Mouse (Mus musculus) adrenal gland, postnatal 4 days (tissue): Measurements from ENCODE around the gene Thap8. TPM values are rescaled to one million over a fixed set of nuclear protein-coding genes. Genes with fewer than 3 reads are reported as not detected.

ENCODE experiments used
- DNase-seq, 2 experiments: peaks; one replicate each; pipeline ENCODE4 v3.0.0; 2021 to 2022; ENCODE audit warnings: low spot score in 2 of 2, mixed read lengths in 2 of 2
- total RNA-seq, 2 experiments: library from RNA; stranded (reverse); gene quantifications; 2 replicates each; pipeline ENCODE4 v1.2.3; 2021

Thap8 gene
- total RNA-seq, 2 experiments from 2014 or later: 0.54 to 0.70 TPM

DNA sequence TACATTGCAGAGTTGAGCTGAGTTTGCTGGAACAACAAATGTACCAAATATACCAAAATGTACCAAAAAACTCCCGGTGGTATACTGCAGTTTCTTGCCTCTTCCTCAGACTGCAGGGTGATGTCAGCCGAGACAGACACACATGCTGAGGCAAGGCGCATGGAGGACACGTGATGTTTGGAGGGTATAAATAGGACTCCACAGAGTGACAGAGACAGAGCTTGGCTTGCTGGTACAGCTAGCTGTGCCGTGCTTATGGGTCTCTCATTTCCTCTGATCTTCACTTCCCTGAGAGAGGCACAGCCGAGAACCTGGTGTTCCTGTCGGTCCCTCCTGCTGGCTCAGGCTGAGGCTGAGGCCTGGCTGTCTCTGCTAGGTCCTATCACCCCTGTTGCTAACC, 2.8 kb downstream of the Thap8 start:
- DNase-seq: no peak

- no peak for DNase-seq
Measured at GRCm38 (mm10) chr7:30286701-30287410, 7.0 kb downstream of the Thap8 start.

DNA sequence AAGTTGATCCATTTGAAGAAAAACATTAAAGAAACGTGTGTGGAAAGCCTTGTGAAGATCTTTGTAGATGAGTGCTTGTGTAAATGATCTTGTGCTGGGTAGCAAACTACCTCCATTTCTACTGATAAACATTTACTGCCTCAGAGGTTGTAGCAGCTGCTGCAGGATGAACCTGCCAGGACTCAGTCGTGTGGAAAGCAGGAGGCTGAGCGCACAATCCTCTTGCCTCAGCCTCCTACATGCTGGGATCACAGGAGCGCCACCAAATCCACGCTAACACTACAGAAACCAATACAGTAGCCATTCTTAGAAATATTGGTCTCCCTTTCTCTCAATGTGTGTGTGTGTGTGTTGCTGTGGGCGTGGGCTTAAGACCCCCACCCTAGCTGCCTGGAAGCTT, 8.2 kb downstream of the Thap8 start:
- DNase-seq: no peak

GRCm38 (mm10) chr7:30289071-30289713, 9.3 kb downstream of the Thap8 start:
- DNase-seq: no peak

GRCm38 (mm10) chr7:30289714-30290399, 10.0 kb downstream of the Thap8 start:
- no peak for DNase-seq

DNA sequence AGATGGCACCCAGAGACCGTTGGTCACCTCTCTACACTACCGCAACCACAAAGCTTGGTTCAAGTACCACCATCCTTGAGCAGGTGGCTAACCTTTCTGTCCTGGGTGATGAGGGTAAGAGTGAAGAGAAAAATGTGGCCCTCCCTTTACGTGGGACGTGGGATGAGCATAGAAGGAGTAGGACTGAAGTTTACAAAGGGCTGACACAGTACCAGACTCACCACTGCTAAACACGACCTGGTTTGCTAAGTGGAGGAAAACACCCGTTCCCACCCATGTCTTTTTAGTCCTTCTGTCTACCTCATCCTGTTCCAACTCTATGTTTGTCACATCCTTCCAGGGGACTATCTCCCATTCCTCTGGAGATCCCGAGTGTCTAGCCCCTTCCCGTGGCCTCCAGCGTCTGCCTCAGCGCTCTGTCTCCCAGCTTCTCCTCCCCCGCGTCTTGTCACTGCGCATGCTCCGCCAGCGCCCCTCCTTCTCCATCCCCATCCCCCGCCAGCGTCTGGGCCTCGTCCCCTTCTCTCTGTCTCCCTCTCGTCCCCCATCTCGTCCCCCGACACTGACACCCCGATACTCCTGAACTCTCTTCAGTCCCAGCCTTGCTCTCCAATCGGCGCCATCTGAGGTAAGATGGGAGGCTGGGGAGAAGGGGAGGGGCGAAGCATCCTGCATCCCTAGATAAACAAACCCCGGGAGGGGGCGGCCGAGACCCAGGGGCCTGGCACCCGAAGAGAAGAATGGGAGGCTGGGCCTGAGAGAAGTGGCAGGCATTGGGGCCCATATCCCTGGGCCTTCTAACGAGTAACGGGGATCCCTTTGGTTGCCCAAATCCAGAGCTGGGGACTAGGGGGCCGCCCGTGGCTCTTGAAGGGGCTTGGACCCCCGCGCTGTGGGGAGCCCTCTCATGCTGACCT, 11.6 kb downstream of the Thap8 start, which contains the start of gene Clip3:
Gene Clip3, plus strand, starts transcription at position 514 of the 917 bp plus-strand sequence.
- DNase-seq: peak in 1 of 2 experiments; percentile 37

DNA sequence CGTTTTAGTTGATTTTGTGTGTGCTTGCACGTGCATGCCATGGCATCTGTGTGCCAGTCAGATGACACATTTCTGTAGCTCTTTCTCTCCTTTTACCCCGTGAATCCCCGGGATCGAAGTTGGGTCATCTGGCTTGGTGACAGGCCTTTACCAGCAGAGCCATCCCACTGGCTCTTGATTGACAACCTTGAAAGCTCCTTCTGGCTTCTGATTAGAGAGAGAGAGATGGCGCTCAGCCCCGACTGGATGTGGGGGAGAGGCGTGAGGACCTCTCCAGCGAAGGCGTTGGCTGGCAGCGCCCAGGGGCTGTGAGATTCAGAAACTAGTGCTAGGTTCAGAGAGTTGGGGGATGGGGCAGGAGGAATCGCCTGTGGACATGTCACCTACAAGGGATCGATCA, 13.9 kb downstream of the Thap8 start:
- DNase-seq: no peak

DNA sequence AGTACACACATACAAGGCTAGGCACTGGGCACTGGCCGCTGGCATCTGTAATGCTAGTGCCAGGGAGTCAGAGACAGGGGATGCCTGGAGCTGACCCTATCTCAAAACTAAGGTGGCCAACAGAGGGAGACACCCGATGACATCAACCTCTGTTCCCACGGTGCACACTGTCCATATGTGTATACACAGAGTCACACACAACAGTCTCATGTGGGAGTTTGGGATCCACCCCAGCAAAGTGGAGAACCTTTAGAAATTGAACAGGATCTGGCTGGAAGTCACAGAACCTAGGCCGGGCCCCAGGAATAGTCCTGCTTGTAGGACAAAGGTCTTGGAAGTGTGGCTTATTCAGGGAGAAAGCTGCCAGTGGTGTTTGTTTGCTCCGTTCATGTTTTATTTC, 14.4 kb downstream of the Thap8 start:
- no peak for DNase-seq

DNA sequence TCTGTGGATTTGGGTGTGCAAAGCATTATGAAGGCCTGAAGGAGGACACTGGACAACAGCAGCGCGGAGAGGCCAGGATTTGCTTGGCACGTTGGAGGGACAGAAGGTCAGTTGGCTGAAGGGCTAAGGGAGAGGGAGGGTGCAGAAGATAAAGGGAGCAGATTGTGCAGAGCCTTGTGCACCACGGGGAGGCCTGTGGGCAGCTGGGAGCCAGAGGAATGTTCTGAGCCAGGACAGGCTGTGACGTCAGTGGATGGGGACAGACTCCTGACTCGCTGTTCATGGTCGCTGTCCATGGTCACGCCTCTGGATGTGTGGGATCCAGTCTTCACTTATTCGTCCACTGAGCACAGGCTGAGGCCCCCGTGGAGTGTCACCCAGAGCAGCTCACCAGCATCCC, 15.2 kb downstream of the Thap8 start:
- DNase-seq: peak in 1 of 2 experiments; percentile 42

- no peak for DNase-seq
Measured at GRCm38 (mm10) chr7:30296816-30297215, 16.9 kb downstream of the Thap8 start.

DNA sequence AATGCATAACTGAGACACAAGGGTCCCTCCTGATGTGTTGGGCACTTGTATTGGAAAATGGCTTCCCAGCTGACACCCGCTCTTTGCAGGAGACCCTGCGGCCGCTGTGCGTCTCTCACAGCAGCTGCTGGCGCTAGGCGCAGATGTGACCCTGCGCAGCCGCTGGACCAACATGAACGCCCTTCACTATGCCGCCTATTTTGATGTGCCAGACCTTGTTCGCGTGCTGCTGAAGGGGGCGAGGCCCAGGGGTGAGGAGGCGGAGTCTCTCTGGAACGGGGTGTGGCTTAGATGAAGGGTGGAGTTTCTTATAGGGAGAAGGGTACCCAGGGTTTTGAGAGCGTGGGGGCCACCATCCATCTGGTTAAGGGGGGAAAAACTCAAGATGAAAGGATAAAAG, 17.4 kb downstream of the Thap8 start:
- DNase-seq: no peak

DNA sequence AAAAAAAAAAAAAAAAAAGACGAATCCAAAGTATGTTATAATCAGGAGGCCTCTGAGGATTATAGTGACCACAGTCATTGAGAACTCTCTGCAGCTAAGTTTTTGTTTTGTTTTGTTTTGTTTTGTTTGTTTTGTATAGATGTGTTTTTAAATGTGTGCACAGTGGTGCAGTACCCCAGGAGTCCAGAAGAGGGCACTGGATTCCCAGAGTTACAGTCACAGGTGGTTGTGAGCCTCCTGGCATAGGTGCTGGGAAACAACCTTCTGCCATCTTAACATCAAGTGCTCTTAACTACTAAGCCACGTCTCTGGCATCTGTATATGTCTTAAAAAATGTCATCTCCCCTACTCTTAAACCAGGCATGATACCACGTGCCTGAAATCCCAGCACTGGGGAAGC, 21.0 kb downstream of the Thap8 start:
- no peak for DNase-seq

DNA sequence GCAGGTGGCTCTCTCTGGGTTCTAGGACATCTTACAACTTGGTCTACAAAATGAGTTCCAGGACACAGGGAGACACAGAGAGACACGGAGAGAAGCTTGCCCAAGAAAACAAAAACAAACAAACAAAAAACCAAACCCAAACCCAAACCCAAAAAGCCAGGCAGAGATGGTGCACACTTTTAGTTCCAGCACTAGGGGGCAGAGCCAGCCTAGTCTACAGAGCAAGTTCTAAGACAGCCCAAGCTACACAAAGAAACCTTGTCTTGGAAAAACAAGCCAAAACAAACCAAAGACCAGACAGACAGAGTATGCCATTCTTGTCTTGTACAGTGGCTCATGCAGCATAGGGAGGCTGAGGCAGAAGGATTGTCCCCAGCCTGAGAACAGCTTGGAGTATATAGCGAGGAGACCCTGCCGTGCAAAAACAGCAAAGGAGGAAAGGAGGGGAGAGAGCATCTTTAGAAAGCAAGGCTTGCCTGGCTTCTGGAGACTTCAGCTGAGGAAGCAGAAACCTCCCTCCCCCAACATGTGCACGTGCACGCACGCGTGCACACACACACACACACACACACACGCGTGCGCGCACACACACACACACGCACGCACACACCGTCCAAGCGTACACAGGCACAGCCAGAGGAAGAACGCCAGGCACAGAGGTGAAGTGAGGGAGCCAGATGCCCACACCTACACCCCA, 26.3 kb downstream of the Thap8 start:
- no peak for DNase-seq

DNA sequence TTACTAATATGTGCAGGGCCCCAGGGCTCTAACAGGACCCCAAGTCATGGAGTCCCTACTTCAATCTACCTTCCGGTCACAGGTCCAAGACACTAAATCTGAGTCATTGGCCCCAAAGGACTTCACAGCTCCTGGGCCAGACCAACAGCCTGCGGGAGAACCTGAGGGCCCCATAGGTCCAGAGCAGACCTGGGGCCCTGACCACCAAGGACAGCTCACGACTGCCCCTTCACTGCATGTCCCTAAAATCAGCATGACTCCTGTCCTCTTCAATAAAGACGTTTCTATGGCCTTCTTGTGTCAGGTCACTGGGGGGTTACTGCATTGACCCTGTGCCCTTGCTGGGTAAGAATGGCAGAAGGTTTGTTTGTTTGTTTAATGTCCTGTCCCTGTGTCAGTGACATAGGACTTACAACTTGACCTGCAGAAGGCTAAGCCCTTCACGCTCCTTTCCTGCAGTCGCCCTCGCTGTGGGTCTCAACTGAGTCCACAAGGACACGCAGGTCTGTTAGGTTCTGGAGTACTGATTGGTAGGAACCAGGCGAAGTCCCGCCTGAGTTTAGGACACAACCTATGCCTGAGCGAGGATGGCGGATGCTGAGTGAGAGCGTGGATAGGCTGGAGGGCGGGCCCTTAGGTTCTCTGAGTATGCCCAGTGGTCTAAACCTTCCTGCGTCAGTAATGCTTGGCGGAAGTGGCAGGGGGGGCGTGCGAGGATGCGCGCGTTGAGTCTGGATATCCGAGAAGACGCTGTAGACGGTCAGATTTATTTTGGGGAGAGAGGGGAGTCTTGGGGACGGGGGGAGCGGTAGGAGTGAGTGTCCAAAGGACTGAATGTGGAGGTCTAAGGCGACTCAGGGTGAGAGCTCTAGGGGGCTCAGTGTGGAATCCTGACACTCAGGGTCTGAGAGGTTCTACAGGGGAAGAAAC, 28.4 kb downstream of the Thap8 start, which contains the start of gene Alkbh6:
Gene Alkbh6, plus strand, starts transcription at position 642 of the 930 bp plus-strand sequence.
- DNase-seq: peak; percentile 60 to 85

DNA sequence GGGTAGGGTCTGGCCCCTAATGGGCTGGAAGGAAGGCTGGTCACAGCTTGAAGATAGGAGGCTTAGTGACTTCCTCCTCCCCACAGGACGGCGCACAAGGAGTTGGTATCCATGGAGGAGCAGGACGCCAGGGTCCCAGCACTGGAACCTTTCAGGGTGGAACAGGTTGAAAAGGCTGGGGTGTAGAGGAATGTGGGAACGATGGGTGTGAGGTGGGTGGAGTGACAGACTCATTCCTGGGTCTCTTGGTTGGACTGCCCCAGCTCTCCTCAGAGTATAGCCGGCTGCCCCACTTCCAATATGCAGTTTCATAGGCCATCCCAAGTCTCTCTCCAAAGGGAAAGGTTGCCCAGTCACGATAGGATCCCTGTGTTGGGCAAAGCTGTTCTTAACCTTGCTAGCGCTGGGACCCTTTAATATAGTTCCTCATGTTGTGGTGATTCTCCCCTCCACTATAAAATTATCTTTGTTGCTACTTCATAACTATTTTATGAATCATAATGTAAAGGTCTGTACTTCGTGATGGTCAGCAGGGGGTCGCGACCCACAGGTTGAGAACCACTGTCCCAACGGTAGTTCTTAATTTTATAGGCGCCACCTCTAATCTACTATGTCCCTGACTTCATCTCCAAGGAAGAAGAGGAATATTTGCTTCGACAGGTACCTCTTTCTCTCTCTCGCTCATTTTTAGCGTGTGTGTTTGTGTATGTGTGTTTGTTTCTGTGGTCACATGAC, 29.7 kb downstream of the Thap8 start:
- DNase-seq: no peak

GRCm38 (mm10) chr7:30310136-30310535, 30.2 kb downstream of the Thap8 start:
- no peak for DNase-seq

GRCm38 (mm10) chr7:30313666-30314320, 33.9 kb downstream of the Thap8 start:
- DNase-seq: no peak

DNA sequence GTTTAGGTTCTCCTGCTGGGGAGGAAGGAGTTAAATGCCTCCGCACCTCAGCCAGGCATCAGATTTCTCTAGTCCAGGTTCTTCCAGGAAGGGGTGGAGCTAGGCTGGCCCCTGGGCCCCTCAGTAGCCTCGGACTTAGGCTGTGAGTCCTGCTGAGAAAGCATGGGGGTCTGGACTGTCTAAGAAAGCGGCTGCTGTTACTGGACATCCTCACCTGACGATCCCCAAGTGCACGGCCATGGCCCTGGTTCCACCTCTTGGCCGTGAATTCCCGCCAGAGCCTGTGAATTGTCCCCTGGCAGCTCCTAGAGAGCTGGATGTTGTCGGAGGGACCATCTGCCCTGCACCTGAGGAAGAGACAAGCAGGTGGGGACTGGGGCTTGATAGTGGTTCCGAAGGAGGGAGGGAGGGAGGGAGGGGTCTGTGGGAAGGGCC, 34.8 kb downstream of the Thap8 start, which contains the start of gene Syne4:
Gene Syne4, plus strand, starts transcription at position 87 of the 435 bp plus-strand sequence.
- no peak for DNase-seq
